Mouse (Mus musculus): ENCODE measurements around the gene Srf.

GRCm38 (mm10) chr17:46505617-46506016 lies 50.4 kb downstream of the Srf start:
- TF ChIP-seq CTCF (IDR thresholded peaks at IDR 0.05; ENCODE audit: low read depth), result no peak
- TF ChIP-seq EP300 (IDR thresholded peaks at IDR 0.05; ENCODE audit: low read depth), result no peak

Data from liver, postnatal 0 days (tissue).